13 mouse cellular contexts compared by ENCODE assay signal in the genomic region with DNA sequence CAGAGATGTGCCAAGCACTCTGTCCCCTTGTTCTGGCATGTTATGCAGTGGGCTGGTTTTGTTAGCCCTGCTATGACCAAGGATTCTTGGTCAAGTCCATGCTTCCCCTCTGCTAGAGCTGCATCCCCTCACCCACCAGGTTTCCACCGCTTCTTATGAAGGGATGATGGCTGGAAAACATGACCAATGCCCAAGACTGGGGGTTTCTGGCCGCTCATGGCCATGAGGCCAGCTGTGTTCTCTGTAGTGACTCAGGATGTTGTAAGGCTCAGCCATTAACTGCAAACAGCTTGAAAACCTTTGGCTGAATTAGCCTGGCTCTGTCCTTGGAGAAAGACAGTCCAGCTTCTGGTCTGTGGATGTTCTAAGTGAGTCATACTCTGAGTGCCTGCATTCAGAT.
"Had no signal": no experiment of that assay in that cellular context is flagged by ENCODE, and none has a peak within 500 bp of the region (broad histone marks: within the 10 kb centered on the region; RNA-seq: fewer than 3 reads in every experiment).

No protein-coding gene starts in this region.

- DNase-seq: lung, adult 18-20 months; lung, embryonic 14.5 days; lung, postnatal 10 days; lung, postnatal 4 days; midbrain, embryonic 14.5 days; retina, postnatal 1 day; right cerebral cortex, adult 18-20 months; right cerebral cortex, postnatal 25 days; right cerebral cortex, postnatal 4 days; spleen, adult 18-20 months; thymus, adult 18-20 months; thymus, postnatal 14 days; thymus, postnatal 36 days had no signal
